Mouse (Mus musculus) layer of hippocampus, adult 2 months (tissue): ENCODE results near the gene Ush1c. TPM values are rescaled to one million over a fixed set of nuclear protein-coding genes. Genes with fewer than 3 reads are reported as not detected.
A peak's percentile ranks its signal among the peaks of the same experiment; 100 is the strongest.
"Not testable (repeated sequence)": the region's sequence is repeated elsewhere in the genome, so short reads cannot be mapped to it uniquely, and the experiment has no call there.

ENCODE experiments used
- DNase-seq, 2 experiments: peaks; one replicate each; pipeline ENCODE4 v3.0.0; 2022; ENCODE audit warnings: low spot score in 2 of 2
- H3K27ac ChIP-seq: fragments of 200-600 bp; 2 replicates; pipeline ENCODE4 v1.8.1; 2022
- H3K4me3 ChIP-seq: fragments of 200-600 bp; 2 replicates; pipeline ENCODE4 v1.8.1; 2022; ENCODE audit warnings: mild to moderate bottlenecking
- CTCF ChIP-seq: fragments of 200-600 bp; conservative IDR thresholded peaks from 2 replicates; pipeline ENCODE4 v1.8.1; 2022; ENCODE audit warnings: antibody characterized with exemption, mild to moderate bottlenecking, moderate library complexity
- total RNA-seq, 2 experiments: library from RNA; stranded (reverse); gene quantifications; 2 replicates each; pipeline ENCODE4 v1.2.3; 2021

The Ush1c gene
- total RNA-seq, 2 experiments from 2014 or later = 0.23 to 0.54 TPM

DNA sequence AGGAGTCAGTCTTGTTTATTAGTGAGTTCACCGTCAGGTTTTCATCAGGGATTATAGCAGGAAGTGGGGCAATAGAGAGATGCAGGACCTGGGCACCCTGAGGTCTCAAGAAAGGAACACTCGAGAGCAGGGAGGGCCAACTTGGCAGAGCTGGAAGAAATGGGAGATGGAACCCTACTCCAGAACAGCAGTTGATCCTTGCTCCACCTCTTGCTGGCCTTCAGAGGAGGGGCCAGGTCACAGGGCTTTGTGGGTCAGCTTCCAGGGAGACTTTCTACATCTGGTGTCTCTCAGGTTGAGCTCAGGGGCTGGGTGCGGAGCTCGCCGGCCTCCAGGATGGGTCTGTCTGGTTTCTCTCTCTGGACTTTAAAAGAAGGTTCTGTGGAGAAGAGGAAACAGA is 42.9 kb downstream of the Ush1c start:
- no peak for DNase-seq
- Histone ChIP-seq H3K27ac (no peak overlapping the region), H3K4me3 (no peak overlapping the region)
- no peak for TF ChIP-seq CTCF

- TF ChIP-seq CTCF = no peak
- Histone ChIP-seq H3K27ac (no peak overlapping the region), H3K4me3 (no peak overlapping the region)
- no peak for DNase-seq
Measured at GRCm38 (mm10) chr7:46184232-46184631, 54.1 kb downstream of the Ush1c start.

- TF ChIP-seq CTCF = peak; percentile 93
- DNase-seq = peak in 1 of 2 experiments; percentile 63
- H3K4me3 ChIP-seq = no peak overlapping the region
- no peak overlapping the region for H3K27ac ChIP-seq
Measured at GRCm38 (mm10) chr7:46181590-46181989, 56.7 kb downstream of the Ush1c start.

DNA sequence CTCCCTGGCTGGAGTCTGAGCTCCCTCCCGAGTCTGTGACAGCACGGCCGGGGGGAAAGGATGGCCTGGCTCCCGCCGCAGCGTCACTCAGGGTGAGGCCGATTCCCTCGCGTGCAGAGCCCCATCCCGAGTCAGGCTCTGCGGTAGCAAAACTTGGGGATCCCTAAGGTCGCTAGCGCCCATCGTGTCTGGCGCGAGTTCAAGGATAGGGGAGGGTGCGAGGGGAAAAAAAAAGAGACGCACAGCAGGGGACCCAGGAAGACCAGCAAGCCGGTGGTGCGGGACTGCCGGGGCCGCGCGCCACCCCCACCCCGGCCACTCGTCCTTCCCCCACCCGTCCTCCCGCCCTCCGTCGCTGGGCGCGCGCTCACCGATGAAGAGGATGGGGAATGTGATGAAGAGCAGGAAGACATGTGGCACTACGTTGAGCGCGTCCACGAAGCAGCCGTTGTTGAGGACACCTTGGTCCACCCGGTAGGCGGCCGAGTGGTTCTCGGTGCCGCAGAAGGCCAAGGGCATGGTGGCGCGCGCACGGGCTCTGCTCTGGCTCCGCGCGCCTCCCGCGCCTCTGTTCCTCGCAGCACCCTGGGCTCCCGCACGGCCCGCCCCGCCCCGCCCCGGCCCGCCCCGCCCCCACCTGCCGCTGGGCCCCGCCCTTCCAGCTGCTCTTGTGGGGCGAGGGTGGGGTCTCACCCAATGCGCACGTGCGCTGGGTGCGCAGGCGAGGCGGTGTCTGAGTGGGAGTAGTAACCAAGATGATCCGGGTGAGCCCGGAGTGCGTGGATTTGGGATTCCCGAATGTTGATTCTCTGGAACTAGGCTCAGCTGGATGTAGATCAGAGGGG is 58.6 kb downstream of the Ush1c start, which contains the start of gene Abcc8:
Gene Abcc8, minus strand, starts transcription at position 603 of the 845 bp plus-strand sequence.
- Histone ChIP-seq H3K27ac (peak within 1 kb of the TSS; percentile 88), H3K4me3 (peak within 1 kb of the TSS; percentile 63)
- 0 out of 2 replicates have a peak, but pooled peaks have one; percentile 8 for TF ChIP-seq CTCF

GRCm38 (mm10) chr7:46168980-46169379 is 69.3 kb downstream of the Ush1c start:
- DNase-seq, H3K4me3 ChIP-seq, H3K27ac ChIP-seq: not testable (repeated sequence)

More for the DNA sequence above, 58.6 kb downstream of the Ush1c start, which contains the start of gene Abcc8:
- peak in 1 of 2 experiments; percentile 41 for DNase-seq

GRCm38 (mm10) chr7:46168402-46168801 is 69.9 kb downstream of the Ush1c start:
- DNase-seq = no peak
- no peak for TF ChIP-seq CTCF
- H3K27ac ChIP-seq = no peak overlapping the region
- no peak overlapping the region for H3K4me3 ChIP-seq

DNA sequence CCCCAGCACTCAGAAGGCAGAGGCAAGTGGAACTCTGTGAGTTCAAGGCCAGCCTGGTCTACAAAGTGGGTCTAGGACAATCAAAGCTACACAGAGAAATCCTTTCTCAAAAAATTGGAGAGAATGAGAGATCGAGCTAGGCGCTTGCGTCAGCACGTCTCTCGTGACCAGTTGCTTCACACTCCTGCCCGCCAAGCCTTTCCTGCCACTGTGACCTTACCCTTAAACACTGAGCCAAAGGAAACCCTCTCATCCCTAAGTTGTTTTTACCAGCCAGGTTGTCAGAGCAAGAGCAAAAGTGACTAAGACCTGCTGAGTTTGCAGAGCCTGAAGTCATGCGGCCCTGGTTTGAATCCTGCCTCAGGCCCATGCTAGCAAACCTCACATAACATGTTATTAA is 70.4 kb downstream of the Ush1c start:
- TF ChIP-seq CTCF = no peak
- DNase-seq = no peak

GRCm38 (mm10) chr7:46165876-46166275 is 72.4 kb downstream of the Ush1c start:
- DNase-seq = no peak
- H3K27ac ChIP-seq = no peak overlapping the region
- TF ChIP-seq CTCF = no peak
- H3K4me3 ChIP-seq = no peak overlapping the region

More for the DNA sequence above, 70.4 kb downstream of the Ush1c start:
- H3K4me3 ChIP-seq = no peak overlapping the region
- H3K27ac ChIP-seq = no peak overlapping the region

- H3K4me3 ChIP-seq = no peak overlapping the region
- H3K27ac ChIP-seq = peak overlapping the region; percentile 90
- no peak for TF ChIP-seq CTCF
- DNase-seq = peak in 1 of 2 experiments; percentile 52
Measured at GRCm38 (mm10) chr7:46162731-46163130, 75.6 kb downstream of the Ush1c start.

- DNase-seq = peak in 1 of 2 experiments; percentile 45
- Histone ChIP-seq H3K27ac (peak overlapping the region; percentile 90), H3K4me3 (no peak overlapping the region)
- TF ChIP-seq CTCF = no peak
Measured at GRCm38 (mm10) chr7:46162132-46162727, 76.1 kb downstream of the Ush1c start.

DNA sequence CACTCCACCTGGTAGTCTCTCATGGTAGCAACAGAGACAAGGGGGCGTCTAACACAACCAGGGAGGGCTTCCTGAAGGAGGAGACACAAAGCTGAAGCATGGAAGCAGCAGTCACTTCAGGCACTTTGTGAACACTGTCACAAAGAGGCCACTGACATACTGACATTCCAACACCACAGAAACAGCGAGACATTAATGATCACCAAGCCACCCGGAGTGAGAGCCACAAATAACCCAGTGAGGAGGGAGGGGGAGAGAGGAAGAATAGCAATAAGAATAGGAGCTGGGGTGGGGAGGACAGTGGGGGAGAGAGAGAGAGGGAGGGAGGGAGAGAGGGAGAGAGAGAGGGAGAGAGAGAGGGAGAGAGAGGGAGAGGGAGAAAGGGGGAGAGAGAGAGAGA is 76.7 kb downstream of the Ush1c start:
- H3K4me3 ChIP-seq = no peak overlapping the region
- H3K27ac ChIP-seq = peak overlapping the region; percentile 61; the same call in 1 of the 2 replicates
- no peak for TF ChIP-seq CTCF
- DNase-seq = no peak

DNA sequence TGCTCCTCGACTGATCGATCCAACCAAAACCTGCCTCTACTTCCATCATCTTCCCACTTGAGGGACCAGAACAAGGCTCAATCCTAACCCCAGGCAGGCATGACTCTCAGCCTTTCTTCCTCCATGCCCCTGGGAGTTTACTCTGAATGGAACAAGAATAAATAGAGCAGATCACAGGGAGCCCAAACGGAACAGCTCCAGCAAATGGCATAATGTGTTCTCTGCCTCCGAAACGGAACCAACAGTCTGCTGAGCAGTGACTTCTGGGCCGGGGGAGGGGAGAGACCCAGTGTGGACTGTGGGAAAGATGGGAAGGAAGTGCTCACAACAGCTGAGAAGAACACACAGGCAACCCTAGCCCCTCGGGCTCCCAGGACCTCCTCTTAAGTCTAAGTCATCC is 80.6 kb downstream of the Ush1c start:
- peak overlapping the region; percentile 67 for H3K27ac ChIP-seq

GRCm38 (mm10) chr7:46154498-46155488 is 83.5 kb downstream of the Ush1c start:
- H3K27ac ChIP-seq = no peak overlapping the region

More for the DNA sequence above, 80.6 kb downstream of the Ush1c start:
- no peak for DNase-seq
- TF ChIP-seq CTCF = no peak
- H3K4me3 ChIP-seq = no peak overlapping the region

More at GRCm38 (mm10) chr7:46154498-46155488, 83.5 kb downstream of the Ush1c start:
- H3K4me3 ChIP-seq = no peak overlapping the region
- no peak for TF ChIP-seq CTCF
- DNase-seq = no peak
